Comparison of ENCODE assay signal across 14 mouse cellular contexts in genomic region chr17:87063969-87064368, GRCm38 (mm10). TPM values are rescaled to one million over a fixed set of nuclear protein-coding genes. Genes with fewer than 3 reads are reported as not detected.
DNase-seq lines count a peak whose midpoint lies in the region; ATAC-seq lines count a peak whose summit lies in the region.
"Had no signal": no experiment of that assay in that cellular context is flagged by ENCODE, and none has a peak within 500 bp of the region (broad histone marks: within the 10 kb centered on the region; RNA-seq: fewer than 3 reads in every experiment).

No protein-coding gene starts in this region.

- no peaks in the 10 kb centered on the region for H3K27me3 ChIP-seq in midbrain, embryonic 16.5 days (ENCODE audit: control insufficient read depth, insufficient read depth, low read depth, low read length)
- H3K27me3 ChIP-seq: embryonic facial prominence, embryonic 12.5 days; forebrain, embryonic 13.5 days; liver, embryonic 15.5 days; neural tube, embryonic 13.5 days had no signal

- no peaks in the 10 kb centered on the region for H3K36me3 ChIP-seq in midbrain, embryonic 16.5 days (ENCODE audit: control insufficient read depth, insufficient read depth, low read length)
- H3K36me3 ChIP-seq: embryonic facial prominence, embryonic 12.5 days; liver, embryonic 15.5 days; neural tube, embryonic 13.5 days had no signal

- H3K9me3 ChIP-seq in midbrain, embryonic 16.5 days (replicated peaks; ENCODE audit: control insufficient read depth, low read length, poor library complexity, severe bottlenecking): no peaks in the 10 kb centered on the region
- H3K9me3 ChIP-seq: embryonic facial prominence, embryonic 12.5 days; forebrain, embryonic 13.5 days; liver, embryonic 15.5 days; neural tube, embryonic 13.5 days had no signal

- no peaks in the 10 kb centered on the region for H3K4me1 ChIP-seq in midbrain, embryonic 16.5 days (ENCODE audit: control insufficient read depth, insufficient read depth, low read length)
- H3K4me1 ChIP-seq: embryonic facial prominence, embryonic 12.5 days; forebrain, embryonic 13.5 days; liver, embryonic 15.5 days; neural tube, embryonic 13.5 days had no signal

- peak; percentile 16 for DNase-seq in kidney, postnatal 10 days
- DNase-seq in kidney, postnatal 25 days: no peak
- DNase-seq in CD4-positive, CD25-positive, alpha-beta regulatory T cell, adult 2 months (ENCODE audit: low read depth, low spot score): peak; percentile 40
- DNase-seq in induced T-regulatory cell, adult 2 months (ENCODE audit: low read depth): peak; percentile 44
- peak; percentile 45 for DNase-seq in thymus, postnatal 0 days (ENCODE audit: low spot score)
- DNase-seq: midbrain, embryonic 14.5 days had no signal

- H3K9ac ChIP-seq in midbrain, embryonic 16.5 days (ENCODE audit: low read depth, low read length): no peak overlapping the region
- H3K9ac ChIP-seq: embryonic facial prominence, embryonic 12.5 days; forebrain, embryonic 13.5 days; liver, embryonic 15.5 days; neural tube, embryonic 13.5 days had no signal

- H3K27ac ChIP-seq in midbrain, embryonic 16.5 days (ENCODE audit: low read length): no peak overlapping the region
- H3K27ac ChIP-seq: embryonic facial prominence, embryonic 12.5 days; forebrain, embryonic 13.5 days; layer of hippocampus, adult 2 months; liver, embryonic 15.5 days; neural tube, embryonic 13.5 days had no signal

- ATAC-seq in midbrain, embryonic 16.5 days: no peak
- ATAC-seq in activated CD4-positive, CD25-positive, alpha-beta regulatory T cell, adult 4 months: no peak
- ATAC-seq: forebrain, embryonic 13.5 days; hindbrain, embryonic 16.5 days had no signal

- 81% methylated on average over 6 of the region's 6 CpGs for WGBS in midbrain, embryonic 16.5 days

- H3K4me2 ChIP-seq in midbrain, embryonic 16.5 days (ENCODE audit: low read length): no peak overlapping the region
- H3K4me2 ChIP-seq: embryonic facial prominence, embryonic 12.5 days; forebrain, embryonic 13.5 days; liver, embryonic 15.5 days; neural tube, embryonic 13.5 days had no signal

- H3K4me3 ChIP-seq in midbrain, embryonic 16.5 days (ENCODE audit: low read depth, low read length): no peak overlapping the region
- H3K4me3 ChIP-seq: embryonic facial prominence, embryonic 12.5 days; forebrain, embryonic 13.5 days; layer of hippocampus, adult 2 months; liver, embryonic 15.5 days; neural tube, embryonic 13.5 days had no signal

RNA-seq across cellular contexts. Expression of gene Cript, which starts 38.6 kb away (rescaled TPM):
- 200 TPM in 2 replicates for polyA plus RNA-seq in thymus, postnatal 0 days (2015; fragmentation: Nextera tagmentation; extraction: Ambion mirVana)
- 209 and 213 TPM in 2 replicates for polyA plus RNA-seq in midbrain, embryonic 16.5 days (2015; fragmentation: Nextera tagmentation; extraction: Ambion mirVana)
- polyA plus RNA-seq in activated CD4-positive, CD25-positive, alpha-beta regulatory T cell, adult 4 months (2017; shearing (Covaris generic)): 100 to 1,000 TPM; 110 to 115 TPM

RNA-seq across cellular contexts. Expression of gene Pigf, which starts 38.8 kb away (rescaled TPM):
- 25.8 and 26.9 TPM in 2 replicates for polyA plus RNA-seq in thymus, postnatal 0 days (2015; fragmentation: Nextera tagmentation; extraction: Ambion mirVana)
- 30.9 and 32.7 TPM in 2 replicates for polyA plus RNA-seq in midbrain, embryonic 16.5 days (2015; fragmentation: Nextera tagmentation; extraction: Ambion mirVana)
- polyA plus RNA-seq in activated CD4-positive, CD25-positive, alpha-beta regulatory T cell, adult 4 months (2017; shearing (Covaris generic)): 10 to 100 TPM; 19.5 to 25.3 TPM

RNA-seq across cellular contexts. Expression of gene Socs5, which starts 43.5 kb away (rescaled TPM):
- polyA plus RNA-seq in thymus, postnatal 0 days (2015; fragmentation: Nextera tagmentation; extraction: Ambion mirVana): 3.5 and 3.6 TPM in 2 replicates
- 14.4 and 14.5 TPM in 2 replicates for polyA plus RNA-seq in midbrain, embryonic 16.5 days (2015; fragmentation: Nextera tagmentation; extraction: Ambion mirVana)
- polyA plus RNA-seq in activated CD4-positive, CD25-positive, alpha-beta regulatory T cell, adult 4 months (2017; shearing (Covaris generic)): 1 to 10 TPM; 5.7 to 7.9 TPM

Comparison
In these comparisons a context has a peak if more than half of its experiments do, and no peak if none do; other contexts are left out.
1. DNase-seq: peak in kidney, postnatal 10 days (single experiment), CD4-positive, CD25-positive, alpha-beta regulatory T cell, adult 2 months (single experiment), induced T-regulatory cell, adult 2 months (single experiment) and thymus, postnatal 0 days (single experiment); none in kidney, postnatal 25 days (0 of 2).